Mouse (Mus musculus) heart, embryonic 15.5 days (tissue): Measurements from ENCODE around the gene Cops4. TPM values are rescaled to one million over a fixed set of nuclear protein-coding genes. Genes with fewer than 3 reads are reported as not detected.

Source experiments
- ATAC-seq: fragments of 200-750 bp; cut with Nextera tagmentation; replicated peaks from 2 replicates; pipeline ENCODE4 v1.8.0; 2017; ENCODE audit warnings: low read depth, moderate TSS enrichment; ENCODE audit not compliant: insufficient number of reproducible peaks, insufficient read depth, low FRiP score
- H3K27ac ChIP-seq: fragments of 300-500 bp; sonication (generic); 2 replicates; pipeline ENCODE4 v1.5.1; 2015; ENCODE audit warnings: mild to moderate bottlenecking, inconsistent platforms
- H3K27me3 ChIP-seq: fragments of 300-500 bp; sonication (generic); 2 replicates; pipeline ENCODE4 v1.6.1; 2015; ENCODE audit warnings: inconsistent platforms
- H3K36me3 ChIP-seq: fragments of 300-500 bp; sonication (generic); 2 replicates; pipeline ENCODE4 v1.6.1; 2015; ENCODE audit warnings: mild to moderate bottlenecking, inconsistent platforms
- H3K4me1 ChIP-seq: fragments of 300-500 bp; sonication (generic); replicated peaks from 2 replicates; pipeline ENCODE4 v1.6.1; 2015; ENCODE audit warnings: inconsistent platforms
- H3K4me2 ChIP-seq: fragments of 300-500 bp; sonication (generic); 2 replicates; pipeline ENCODE4 v1.6.1; 2015; ENCODE audit warnings: inconsistent platforms, mild to moderate bottlenecking, moderate library complexity
- H3K4me3 ChIP-seq: fragments of 300-500 bp; sonication (generic); 2 replicates; pipeline ENCODE4 v1.5.1; 2015; ENCODE audit warnings: mild to moderate bottlenecking, inconsistent platforms
- H3K9ac ChIP-seq: fragments of 300-500 bp; sonication (generic); 2 replicates; pipeline ENCODE4 v1.6.1; 2015; ENCODE audit warnings: mild to moderate bottlenecking, inconsistent platforms
- H3K9me3 ChIP-seq: fragments of 300-500 bp; sonication (generic); replicated peaks from 2 replicates; pipeline ENCODE4 v1.6.1; 2016; ENCODE audit warnings: inconsistent platforms
- WGBS: fragments of 180-500 bp; shearing (Covaris S2); methylation state at CpG from one replicate; pipeline ENCODE4 v1.1.7; 2015; ENCODE audit warnings: mixed read lengths; 5-methylcytosine and 5-hydroxymethylcytosine counted together
- polyA plus RNA-seq: library from polyadenylated mRNA; unstranded; fragments of >200 nt; fragmentation: Nextera tagmentation; extraction: Ambion mirVana; gene quantifications from 2 replicates; pipeline ENCODE4 v1.2.1, GENCODE M21; 2015

The Cops4 gene
- polyA plus RNA-seq, 1 experiment from 2014 or later = 137 TPM

GRCm38 (mm10) chr5:100500458-100500961 lies 17.6 kb upstream of the Cops4 start, which contains the start of gene Lin54:
Gene Lin54 (minus strand): TSS chr5:100500639.
- Histone ChIP-seq H3K4me3 (peak within 1 kb of the TSS; percentile 72), H3K9me3 (no peaks in the 10 kb centered on the region), H3K36me3 (no peaks in the 10 kb centered on the region), H3K4me2 (peak within 1 kb of the TSS; percentile 96), H3K9ac (peak within 1 kb of the TSS; percentile 78), H3K4me1 (peaks cover 23% of the 10 kb centered on the region), H3K27ac (peak within 1 kb of the TSS; percentile 78), H3K27me3 (no peaks in the 10 kb centered on the region)
- WGBS = under 1% methylated on average over 50 of the region's 60 CpGs
- peak; percentile 95 for ATAC-seq

DNA sequence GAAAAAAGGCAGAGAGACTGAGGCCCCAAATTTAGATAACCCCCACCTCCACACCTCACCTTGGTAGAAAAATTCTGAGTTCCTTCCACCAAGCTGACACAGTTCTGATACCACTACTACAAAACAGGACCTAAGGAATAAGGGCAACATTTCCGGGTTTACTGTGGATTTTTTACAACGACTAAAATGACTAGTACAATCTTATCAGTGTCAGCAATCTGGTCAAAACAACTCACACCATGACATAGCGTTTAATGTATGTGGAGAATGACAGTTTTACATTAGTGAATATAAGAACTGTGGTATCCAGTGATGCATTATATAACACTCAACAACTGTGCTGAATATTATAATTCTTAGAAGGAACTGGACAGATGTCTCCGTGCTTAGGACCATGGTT lies 16.8 kb upstream of the Cops4 start:
- peak overlapping the region; percentile 75; the same call in 1 of the 2 replicates for H3K27ac ChIP-seq
- H3K4me1 ChIP-seq = peaks cover 23% of the 10 kb centered on the region
- H3K9ac ChIP-seq = no peak overlapping the region
- no peaks in the 10 kb centered on the region for H3K9me3 ChIP-seq
- H3K36me3 ChIP-seq = no peaks in the 10 kb centered on the region
- no peak for ATAC-seq
- H3K4me3 ChIP-seq = peak overlapping the region; percentile 72; the same call in 1 of the 2 replicates
- H3K4me2 ChIP-seq = no peak overlapping the region
- no peaks in the 10 kb centered on the region for H3K27me3 ChIP-seq
- WGBS = 67% methylated on average over 4 of the region's 4 CpGs

DNA sequence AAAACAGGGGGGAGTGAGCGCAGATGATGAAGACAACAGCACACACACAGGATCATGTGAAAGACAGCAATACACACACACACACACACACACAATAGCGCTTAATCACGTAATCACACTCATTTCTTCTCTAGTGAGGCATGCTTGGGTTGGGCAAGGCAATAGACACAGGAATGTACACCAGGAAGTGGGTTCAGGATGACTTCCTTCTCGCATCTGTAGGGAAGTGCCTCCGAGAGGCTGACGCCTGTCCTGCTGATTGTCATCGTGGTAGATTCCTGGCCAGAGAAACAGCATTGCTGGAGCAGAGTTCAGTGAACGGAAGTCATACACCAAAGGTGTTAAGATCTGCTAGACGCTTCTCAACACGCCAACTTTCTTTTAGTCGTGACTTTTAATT lies 8.9 kb upstream of the Cops4 start:
- Histone ChIP-seq H3K36me3 (no peaks in the 10 kb centered on the region), H3K9ac (no peak overlapping the region), H3K4me1 (no peaks in the 10 kb centered on the region), H3K4me3 (no peak overlapping the region), H3K27me3 (no peaks in the 10 kb centered on the region), H3K27ac (no peak overlapping the region), H3K4me2 (no peak overlapping the region), H3K9me3 (no peaks in the 10 kb centered on the region)
- WGBS = 56% methylated on average over 11 of the region's 11 CpGs
- ATAC-seq = no peak

DNA sequence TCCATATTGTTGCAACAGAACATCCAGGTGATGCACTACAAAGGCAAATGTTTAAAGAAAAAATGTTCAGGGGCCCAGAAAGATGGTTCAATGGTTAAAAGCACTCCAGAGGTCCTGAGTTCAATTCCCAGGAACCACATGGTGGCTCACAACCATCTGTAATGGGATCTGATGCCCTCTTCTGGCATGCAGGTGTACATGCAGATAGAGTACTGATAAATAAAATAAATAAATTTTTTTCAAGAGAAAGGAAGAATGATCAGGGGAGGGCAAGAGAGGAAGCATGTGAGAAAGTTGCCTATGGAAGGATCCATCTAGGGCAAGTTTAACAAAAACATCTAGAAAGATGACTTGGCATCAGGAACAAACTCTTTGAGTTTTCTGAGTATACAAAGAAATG lies 5.5 kb upstream of the Cops4 start:
- no peaks in the 10 kb centered on the region for H3K9me3 ChIP-seq
- no peak overlapping the region for H3K4me2 ChIP-seq
- H3K4me1 ChIP-seq = peaks cover 1% of the 10 kb centered on the region
- no peak overlapping the region for H3K9ac ChIP-seq
- H3K27me3 ChIP-seq = peaks cover 6% of the 10 kb centered on the region
- no peaks in the 10 kb centered on the region for H3K36me3 ChIP-seq
- ATAC-seq = no peak
- no peak overlapping the region for H3K4me3 ChIP-seq
- no peak overlapping the region for H3K27ac ChIP-seq

DNA sequence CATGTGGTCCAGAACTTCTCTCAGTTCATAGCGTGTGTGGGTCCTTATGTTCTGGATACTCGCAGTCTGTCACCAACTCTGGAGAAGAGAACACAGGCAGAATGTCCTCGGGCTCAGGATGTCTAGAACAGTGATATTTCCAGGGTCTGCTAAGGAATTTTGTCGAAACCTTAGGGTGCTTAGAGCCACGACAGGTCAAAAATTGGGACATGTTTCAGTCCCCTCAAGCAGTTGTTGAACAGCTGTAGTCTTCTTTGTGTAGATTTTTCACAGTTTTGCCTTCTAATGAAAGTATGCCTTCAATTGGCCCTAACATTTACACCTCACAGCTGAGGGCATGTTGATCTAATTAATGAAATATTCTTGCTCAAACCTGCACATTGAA lies 910 bp downstream of the Cops4 start:
- 2% methylated on average over 5 of the region's 5 CpGs for WGBS
- no peak for ATAC-seq

DNA sequence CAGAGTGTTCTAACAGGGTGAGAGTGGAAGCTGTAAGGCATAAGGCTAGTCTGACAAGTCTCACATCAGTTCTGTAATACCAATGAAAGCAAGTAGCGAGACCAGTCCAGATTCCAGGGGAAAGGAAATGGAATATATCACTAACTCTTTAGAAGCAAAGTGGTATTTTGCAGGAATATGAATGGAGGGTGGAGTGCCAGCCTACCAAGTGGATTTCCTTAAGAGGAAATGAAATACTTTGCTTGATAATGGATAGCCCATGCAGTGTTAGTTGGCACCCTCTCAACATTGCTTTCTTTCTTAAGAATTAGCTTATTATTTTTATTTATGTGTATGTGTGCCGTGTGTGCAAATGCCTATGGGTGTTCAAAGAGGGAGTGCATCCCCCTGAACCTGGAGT lies 2.1 kb downstream of the Cops4 start:
- Histone ChIP-seq H3K4me1 (peaks cover 15% of the 10 kb centered on the region), H3K27me3 (peaks cover 6% of the 10 kb centered on the region), H3K36me3 (no peaks in the 10 kb centered on the region), H3K4me2 (no peak overlapping the region), H3K9ac (no peak overlapping the region), H3K27ac (no peak overlapping the region), H3K4me3 (no peak overlapping the region), H3K9me3 (no peaks in the 10 kb centered on the region)
- 64% methylated on average over 2 of the region's 2 CpGs for WGBS
- ATAC-seq = no peak

More for the DNA sequence above, 910 bp downstream of the Cops4 start:
- H3K27me3 ChIP-seq = peaks cover 6% of the 10 kb centered on the region
- peak overlapping the region; percentile 74 for H3K4me2 ChIP-seq
- no peaks in the 10 kb centered on the region for H3K36me3 ChIP-seq
- H3K4me1 ChIP-seq = peaks cover 15% of the 10 kb centered on the region
- no peaks in the 10 kb centered on the region for H3K9me3 ChIP-seq
- H3K4me3 ChIP-seq = peak overlapping the region; percentile 76
- H3K27ac ChIP-seq = no peak overlapping the region; the same call in 1 of the 2 replicates
- H3K9ac ChIP-seq = peak overlapping the region; percentile 78

DNA sequence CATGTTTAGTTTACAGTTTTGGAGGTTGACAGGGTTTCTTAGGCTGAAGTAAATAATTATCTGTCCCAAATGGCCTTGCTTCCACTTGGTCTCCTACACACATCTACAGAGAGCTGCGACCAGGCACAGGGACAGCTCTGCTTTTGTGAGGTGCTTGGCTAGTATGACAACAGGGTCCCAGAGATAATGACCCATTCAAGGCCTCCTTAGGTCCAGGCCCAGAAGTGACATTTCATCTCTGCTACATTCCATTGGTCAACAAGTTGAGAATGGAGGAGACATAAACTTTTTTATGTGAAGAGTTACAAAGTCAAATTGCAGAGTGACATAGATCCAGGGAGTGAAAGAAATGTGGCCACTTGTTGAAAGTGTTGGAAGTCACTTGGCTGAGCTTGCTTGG lies 5.2 kb downstream of the Cops4 start:
- H3K36me3 ChIP-seq = peaks cover 3% of the 10 kb centered on the region; the same call in 1 of the 2 replicates
- H3K4me1 ChIP-seq = peaks cover 20% of the 10 kb centered on the region
- H3K4me3 ChIP-seq = no peak overlapping the region
- no peaks in the 10 kb centered on the region for H3K9me3 ChIP-seq
- no peak overlapping the region for H3K9ac ChIP-seq
- H3K4me2 ChIP-seq = no peak overlapping the region
- 70% methylated on average over 1 of the region's 1 CpGs for WGBS
- ATAC-seq = no peak
- H3K27ac ChIP-seq = no peak overlapping the region
- H3K27me3 ChIP-seq = no peaks in the 10 kb centered on the region

- Histone ChIP-seq H3K4me2 (no peak overlapping the region), H3K9ac (no peak overlapping the region), H3K27me3 (no peaks in the 10 kb centered on the region), H3K4me3 (no peak overlapping the region), H3K9me3 (no peaks in the 10 kb centered on the region), H3K36me3 (peaks cover 19% of the 10 kb centered on the region), H3K27ac (no peak overlapping the region), H3K4me1 (peaks cover 13% of the 10 kb centered on the region)
- 89% methylated on average over 9 of the region's 9 CpGs for WGBS
- no peak for ATAC-seq
Observed at GRCm38 (mm10) chr5:100524921-100525320, 6.8 kb downstream of the Cops4 start.

DNA sequence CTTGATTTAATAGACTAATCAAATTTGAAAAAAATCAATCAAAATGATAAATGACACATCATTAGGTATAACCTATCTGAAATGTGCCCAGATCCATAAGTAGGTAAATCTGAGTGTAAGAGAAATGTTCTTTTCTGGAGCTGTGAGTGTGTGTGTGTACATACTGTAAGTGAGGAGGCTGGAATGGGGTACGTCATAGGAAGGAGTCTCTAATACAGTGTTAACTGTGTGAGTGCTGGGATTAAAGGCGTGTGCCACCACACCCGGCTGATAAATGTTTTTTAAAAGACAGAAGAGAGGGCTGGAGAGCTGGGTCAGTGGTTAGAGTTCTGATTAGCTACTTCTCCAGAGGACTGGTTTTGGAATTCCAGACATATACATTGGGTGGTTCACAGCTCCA lies 7.5 kb downstream of the Cops4 start:
- WGBS = 44% methylated on average over 3 of the region's 3 CpGs
- Histone ChIP-seq H3K9me3 (no peaks in the 10 kb centered on the region), H3K27ac (0 out of 2 replicates have a peak overlapping the region, but pooled peaks have one; percentile 40), H3K4me3 (no peak overlapping the region), H3K36me3 (peaks cover 26% of the 10 kb centered on the region), H3K4me2 (0 out of 2 replicates have a peak overlapping the region, but pooled peaks have one; percentile 21), H3K9ac (no peak overlapping the region), H3K4me1 (peaks cover 10% of the 10 kb centered on the region), H3K27me3 (no peaks in the 10 kb centered on the region)
- ATAC-seq = no peak

- Histone ChIP-seq H3K9me3 (no peaks in the 10 kb centered on the region), H3K4me2 (peak overlapping the region; percentile 20), H3K4me3 (no peak overlapping the region), H3K27ac (peak overlapping the region; percentile 62), H3K4me1 (peaks cover 10% of the 10 kb centered on the region), H3K9ac (no peak overlapping the region), H3K27me3 (no peaks in the 10 kb centered on the region), H3K36me3 (peaks cover 31% of the 10 kb centered on the region)
- peak; percentile 58; the same call in 1 of the 2 replicates for ATAC-seq
- 31% methylated on average over 7 of the region's 7 CpGs for WGBS
Observed at GRCm38 (mm10) chr5:100526164-100526563, 8.1 kb downstream of the Cops4 start.

DNA sequence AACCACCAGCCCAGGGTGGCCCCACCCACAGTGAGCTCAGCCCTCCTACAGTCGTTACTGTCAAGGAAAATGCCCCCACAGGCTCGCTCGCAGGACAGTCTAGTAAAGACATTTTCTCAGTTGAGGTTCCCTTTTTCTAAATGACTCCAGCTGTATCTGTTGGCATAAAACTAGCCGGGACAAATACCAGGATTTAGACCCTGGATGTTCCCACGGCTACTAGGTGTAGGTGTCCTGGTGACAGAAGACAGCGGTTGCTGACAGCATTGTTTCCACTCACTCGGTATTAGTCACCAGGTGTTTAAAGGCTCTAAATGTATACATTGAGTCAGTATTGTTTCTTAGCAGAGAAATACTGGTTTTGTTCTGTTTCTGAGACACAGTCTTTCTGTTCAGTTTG lies 17.7 kb downstream of the Cops4 start:
- ATAC-seq = no peak

GRCm38 (mm10) chr5:100536638-100537037 lies 18.5 kb downstream of the Cops4 start:
- peaks cover 61% of the 10 kb centered on the region for H3K36me3 ChIP-seq
- H3K4me1 ChIP-seq = no peaks in the 10 kb centered on the region
- no peak for ATAC-seq

More for the DNA sequence above, 17.7 kb downstream of the Cops4 start:
- no peaks in the 10 kb centered on the region for H3K9me3 ChIP-seq
- no peaks in the 10 kb centered on the region for H3K27me3 ChIP-seq
- H3K4me1 ChIP-seq = no peaks in the 10 kb centered on the region
- H3K36me3 ChIP-seq = peaks cover 61% of the 10 kb centered on the region
- no peak overlapping the region for H3K4me3 ChIP-seq
- H3K27ac ChIP-seq = no peak overlapping the region
- no peak overlapping the region for H3K4me2 ChIP-seq
- H3K9ac ChIP-seq = no peak overlapping the region
- WGBS = 64% methylated on average over 7 of the region's 7 CpGs

More at GRCm38 (mm10) chr5:100536638-100537037, 18.5 kb downstream of the Cops4 start:
- WGBS = 77% methylated on average over 3 of the region's 3 CpGs
- H3K4me2 ChIP-seq = no peak overlapping the region
- no peaks in the 10 kb centered on the region for H3K27me3 ChIP-seq
- no peak overlapping the region for H3K9ac ChIP-seq
- no peak overlapping the region for H3K4me3 ChIP-seq
- H3K27ac ChIP-seq = no peak overlapping the region
- H3K9me3 ChIP-seq = no peaks in the 10 kb centered on the region
